Mouse (Mus musculus) neural tube, embryonic 11.5 days (tissue): Measurements from ENCODE around the gene Meig1. TPM values are rescaled to one million over a fixed set of nuclear protein-coding genes. Genes with fewer than 3 reads are reported as not detected.

Experiments used
- ATAC-seq: fragments of 200-750 bp; cut with Nextera tagmentation; 2 replicates; pipeline ENCODE4 v1.8.0; 2017; ENCODE audit warnings: moderate number of reproducible peaks, mild to moderate bottlenecking, moderate TSS enrichment, moderate library complexity; ENCODE audit not compliant: insufficient read depth, low FRiP score, low TSS enrichment
- DNase-seq: peaks from one replicate; pipeline ENCODE4 v3.0.0-alpha.2; 2015; ENCODE audit warnings: low spot score
- H3K27ac ChIP-seq: fragments of 300-500 bp; sonication (generic); 2 replicates; pipeline ENCODE4 v1.5.1; 2014; ENCODE audit warnings: low read depth, mild to moderate bottlenecking, low read length
- H3K27me3 ChIP-seq: fragments of 300-500 bp; sonication (generic); 2 replicates; pipeline ENCODE4 v1.6.1; 2014; ENCODE audit warnings: mild to moderate bottlenecking, low read length, mixed read lengths; ENCODE audit not compliant: control insufficient read depth, insufficient read depth
- H3K36me3 ChIP-seq: fragments of 300-500 bp; sonication (generic); 2 replicates; pipeline ENCODE4 v1.6.1; 2014; ENCODE audit warnings: mild to moderate bottlenecking, low read length, moderate library complexity, mixed read lengths; ENCODE audit not compliant: control insufficient read depth, insufficient read depth
- H3K4me1 ChIP-seq: fragments of 300-500 bp; sonication (generic); 2 replicates; pipeline ENCODE4 v1.6.1; 2014; ENCODE audit warnings: low read length, mixed read lengths; ENCODE audit not compliant: control insufficient read depth, insufficient read depth
- H3K4me2 ChIP-seq: fragments of 300-500 bp; sonication (generic); 2 replicates; pipeline ENCODE4 v1.6.1; 2014; ENCODE audit warnings: low read depth, mild to moderate bottlenecking, moderate library complexity
- H3K4me3 ChIP-seq: fragments of 300-500 bp; sonication (generic); 2 replicates; pipeline ENCODE4 v1.5.1; 2014; ENCODE audit warnings: low read depth, low read length
- H3K9ac ChIP-seq: fragments of 300-500 bp; sonication (generic); 2 replicates; pipeline ENCODE4 v1.6.1; 2014; ENCODE audit warnings: mild to moderate bottlenecking, low read length
- H3K9me3 ChIP-seq: fragments of 300-500 bp; sonication (generic); 2 replicates; pipeline ENCODE4 v1.6.1; 2016; ENCODE audit warnings: low read length; ENCODE audit not compliant: control insufficient read depth
- WGBS: fragments of 180-500 bp; shearing (Covaris S2); extraction: QIAGEN DNeasy Blood & Tissue Kit; methylation state at CpG from one replicate; pipeline ENCODE4 v1.1.7; 2014; 5-methylcytosine and 5-hydroxymethylcytosine counted together
- polyA plus RNA-seq: library from polyadenylated mRNA; unstranded; fragments of >200 nt; fragmentation: Nextera tagmentation; extraction: Ambion mirVana; gene quantifications from 2 replicates; pipeline ENCODE4 v1.2.1, GENCODE M21; 2014

Gene Meig1
- polyA plus RNA-seq, 1 experiment from 2014 or later, result not detected

DNA sequence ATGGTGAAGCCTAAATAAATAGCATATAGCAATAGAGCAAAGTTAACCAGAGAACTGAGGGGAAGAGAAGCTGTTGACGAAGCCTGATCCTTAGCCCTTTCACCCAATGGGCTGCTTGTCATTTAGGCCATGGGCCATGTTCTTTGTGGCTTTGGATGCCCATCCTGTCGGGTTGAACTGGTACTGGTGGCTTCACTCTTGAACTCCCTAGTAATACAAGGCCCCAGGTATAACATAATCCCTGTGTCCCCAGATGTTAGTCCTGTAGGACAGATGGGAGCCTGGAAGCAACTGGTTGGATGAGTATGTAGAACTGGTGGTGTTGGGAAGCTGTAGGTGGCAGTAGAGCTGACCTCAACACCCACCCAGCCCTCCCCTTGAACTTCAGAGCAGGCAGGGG is 30.5 kb downstream of the Meig1 start:
- Histone ChIP-seq H3K27ac (no peak overlapping the region), H3K9me3 (no peaks in the 10 kb centered on the region), H3K9ac (no peak overlapping the region), H3K4me1 (no peaks in the 10 kb centered on the region), H3K4me3 (no peak overlapping the region), H3K36me3 (no peaks in the 10 kb centered on the region), H3K4me2 (no peak overlapping the region), H3K27me3 (no peaks in the 10 kb centered on the region)
- ATAC-seq (no peak), DNase-seq (no peak)
- WGBS, result 79% methylated on average over 2 of the region's 2 CpGs

- Histone ChIP-seq H3K4me1 (no peaks in the 10 kb centered on the region), H3K4me3 (no peak overlapping the region), H3K27me3 (no peaks in the 10 kb centered on the region), H3K9ac (no peak overlapping the region), H3K4me2 (no peak overlapping the region), H3K27ac (no peak overlapping the region), H3K36me3 (no peaks in the 10 kb centered on the region), H3K9me3 (no peaks in the 10 kb centered on the region)
- ATAC-seq, result no peak
- no peak for DNase-seq
- WGBS, result 81% methylated on average over 6 of the region's 6 CpGs
Observed at GRCm38 (mm10) chr2:3387105-3387860, 35.2 kb downstream of the Meig1 start.

DNA sequence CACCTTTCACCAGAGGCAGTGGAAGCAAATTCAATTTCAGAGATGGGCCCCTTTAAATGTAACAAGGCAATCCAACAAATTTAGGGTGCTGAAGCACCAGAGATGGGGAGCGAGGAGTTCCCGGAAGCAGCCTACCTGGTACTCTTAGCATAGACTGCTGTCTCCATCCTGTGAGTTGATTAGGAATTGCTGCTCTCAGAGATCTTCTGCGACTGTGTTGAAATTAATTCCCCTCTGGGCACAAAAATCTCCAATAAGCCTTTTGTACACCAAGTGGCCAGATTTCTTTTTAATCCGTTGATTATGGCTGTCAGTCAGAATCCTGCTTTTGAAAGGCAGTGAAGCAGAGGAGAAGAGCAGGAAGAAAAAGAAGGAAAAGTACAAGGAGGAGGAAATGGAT is 57.3 kb downstream of the Meig1 start:
- Histone ChIP-seq H3K27ac (no peak overlapping the region), H3K36me3 (no peaks in the 10 kb centered on the region), H3K4me2 (no peak overlapping the region), H3K4me1 (no peaks in the 10 kb centered on the region), H3K4me3 (no peak overlapping the region), H3K27me3 (no peaks in the 10 kb centered on the region), H3K9ac (no peak overlapping the region), H3K9me3 (no peaks in the 10 kb centered on the region)
- no peak for DNase-seq
- no peak for ATAC-seq
- 79% methylated on average over 4 of the region's 4 CpGs for WGBS

DNA sequence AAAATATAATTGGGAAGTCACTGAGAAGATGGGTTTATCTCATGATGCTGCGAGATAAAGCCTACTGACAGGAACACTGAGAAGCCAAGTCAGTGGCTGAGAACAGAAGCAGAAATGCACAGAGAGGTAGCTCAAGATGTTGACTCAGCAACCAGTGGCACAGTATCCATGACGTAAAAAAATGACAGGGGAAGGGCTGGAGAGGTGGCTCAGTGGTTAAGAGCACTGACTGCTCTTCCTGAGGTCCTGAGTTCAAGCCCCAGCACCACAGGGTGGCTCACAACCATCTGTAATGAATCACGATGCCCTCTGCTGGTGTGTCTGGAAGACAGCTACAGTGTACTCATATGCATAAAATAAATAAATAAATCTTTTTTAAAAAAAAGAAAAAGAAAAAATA is 61.4 kb downstream of the Meig1 start:
- Histone ChIP-seq H3K4me2 (no peak overlapping the region), H3K9me3 (no peaks in the 10 kb centered on the region), H3K9ac (no peak overlapping the region), H3K27ac (no peak overlapping the region), H3K27me3 (no peaks in the 10 kb centered on the region), H3K36me3 (no peaks in the 10 kb centered on the region), H3K4me1 (no peaks in the 10 kb centered on the region), H3K4me3 (no peak overlapping the region)
- WGBS, result 80% methylated on average over 3 of the region's 3 CpGs
- DNase-seq (no peak), ATAC-seq (no peak)

Other genes with a start within 250 kb of the Meig1 start
- gene Nmt2, start 138.4 kb downstream of the Meig1 start, polyA plus RNA-seq, result 53.4 and 56.0 TPM in 2 replicates
- 16.8 and 20.3 TPM in 2 replicates for gene Rpp38, start 90.0 kb downstream of the Meig1 start, polyA plus RNA-seq
- gene Acbd7, start 86.5 kb downstream of the Meig1 start, polyA plus RNA-seq, result 1.7 TPM in 1 of 2 replicates, not detected in the other
- gene Olah, start 25.4 kb downstream of the Meig1 start, polyA plus RNA-seq, result not detected in 2 replicates
- gene Dclre1c, start 1.5 kb upstream of the Meig1 start, polyA plus RNA-seq, result 6.2 and 7.7 TPM in 2 replicates
- gene Suv39h2, start 52.4 kb upstream of the Meig1 start, polyA plus RNA-seq, result 40.7 and 41.5 TPM in 2 replicates
- 8.3 and 10.4 TPM in 2 replicates for gene Gm45902, start 90.1 kb upstream of the Meig1 start, polyA plus RNA-seq
- gene Hspa14, start 90.2 kb upstream of the Meig1 start, polyA plus RNA-seq, result 111 and 113 TPM in 2 replicates
- gene Cdnf, start 90.4 kb upstream of the Meig1 start, polyA plus RNA-seq, result not detected in 2 replicates
- gene Fam107b, start 147.8 kb upstream of the Meig1 start, polyA plus RNA-seq, result 64.4 TPM in 2 replicates